Mouse (Mus musculus): ENCODE measurements around the gene Zdhhc22. TPM values are rescaled to one million over a fixed set of nuclear protein-coding genes. Genes with fewer than 3 reads are reported as not detected.

Gene Zdhhc22
- total and polyA plus RNA-seq, 3 experiments = not detected

- DNase-seq (ENCODE audit: extremely low read depth) = no peak
- Histone ChIP-seq H3K9ac (ENCODE audit: insufficient read depth, low read depth) (no peak overlapping the region), H3K36me3 (replicated peaks in 1 of 2; ENCODE audit: control insufficient read depth in 1 of 2, insufficient read depth in 1 of 2, low read length in 1 of 2) (no peaks in the 10 kb centered on the region), H3K4me3 (replicated peaks in 1 of 3; ENCODE audit: low read depth in 2 of 3, low read length in 2 of 3, poor library complexity in 1 of 3) (no peak overlapping the region), H3K79me2 (replicated peaks; ENCODE audit: control insufficient read depth, extremely low read depth, insufficient read depth, poor library complexity, severe bottlenecking) (no peaks in the 10 kb centered on the region), H3K9me3 (replicated peaks; ENCODE audit: low read length) (no peaks in the 10 kb centered on the region), H3K27ac (ENCODE audit: insufficient read depth, low read depth) (no peak overlapping the region), H3K4me2 (ENCODE audit: insufficient read depth, low read depth, poor library complexity, severe bottlenecking) (no peak overlapping the region), H3K27me3 (replicated peaks) (peaks cover 62% of the 10 kb centered on the region), H3K4me1 (ENCODE audit: control insufficient read depth in 1 of 2, insufficient read depth in 2 of 2) (peaks cover 8 to 17% of the 10 kb centered on the region in 2 experiments)
- dilution Hi-C loops (cut with MboI; ENCODE audit: extremely low pct_ligation_motif_present, extremely low pct_unique_long_range_greater_than_20kb, low sequenced_read_pairs) = no loop called here
- in situ Hi-C loops (cut with MboI; ENCODE audit: low pct_ligation_motif_present, low pct_unique_long_range_greater_than_20kb, low sequenced_read_pairs) = no loop called here
- TF ChIP-seq SIN3A (IDR thresholded peaks at IDR 0.05; ENCODE audit: low read length) (no peak), TBP (conservative IDR thresholded peaks at IDR 0.05; ENCODE audit: low read depth, low read length) (no peak), KAT2A (IDR thresholded peaks at IDR 0.05; ENCODE audit: insufficient replicate concordance, low read length) (no peak), POLR2A (IDR thresholded peaks at IDR 0.05; ENCODE audit: low read depth, low read length) (no peak)
Observed at GRCm38 (mm10) chr12:87031163-87031763, 41.0 kb upstream of the Zdhhc22 start.

- Histone ChIP-seq H3K4me2 (ENCODE audit: insufficient read depth, low read depth, poor library complexity, severe bottlenecking) (no peak overlapping the region), H3K4me3 (replicated peaks in 1 of 3; ENCODE audit: low read depth in 2 of 3, low read length in 2 of 3, poor library complexity in 1 of 3) (no peak overlapping the region), H3K36me3 (replicated peaks in 1 of 2; ENCODE audit: control insufficient read depth in 1 of 2, insufficient read depth in 1 of 2, low read length in 1 of 2) (no peaks in the 10 kb centered on the region), H3K9me3 (replicated peaks; ENCODE audit: low read length) (no peaks in the 10 kb centered on the region), H3K27me3 (replicated peaks) (peaks cover 72% of the 10 kb centered on the region), H3K27ac (ENCODE audit: insufficient read depth, low read depth) (no peak overlapping the region), H3K79me2 (replicated peaks; ENCODE audit: control insufficient read depth, extremely low read depth, insufficient read depth, poor library complexity, severe bottlenecking) (no peaks in the 10 kb centered on the region), H3K9ac (ENCODE audit: insufficient read depth, low read depth) (no peak overlapping the region), H3K4me1 (ENCODE audit: control insufficient read depth in 1 of 2, insufficient read depth in 2 of 2) (peaks cover 8 to 19% of the 10 kb centered on the region in 2 experiments)
- in situ Hi-C loops (cut with MboI; ENCODE audit: low pct_ligation_motif_present, low pct_unique_long_range_greater_than_20kb, low sequenced_read_pairs) = no loop called here
- no peak for DNase-seq (ENCODE audit: extremely low read depth)
- TF ChIP-seq POLR2AphosphoS2 (IDR thresholded peaks at IDR 0.05; ENCODE audit: low read depth, low read length) (no peak), EP300 (IDR thresholded peaks at IDR 0.05; ENCODE audit: low read length) (no peak), HCFC1 (IDR thresholded peaks at IDR 0.05; ENCODE audit: low read depth, low read length) (no peak), UBTF (IDR thresholded peaks at IDR 0.05; ENCODE audit: low read depth, low read length) (no peak), E2F4 (IDR thresholded peaks at IDR 0.05; ENCODE audit: insufficient replicate concordance, low read depth, low read length) (no peak), CHD1 (IDR thresholded peaks at IDR 0.05; ENCODE audit: low read depth, low read length) (no peak)
- dilution Hi-C loops (cut with MboI; ENCODE audit: extremely low pct_ligation_motif_present, extremely low pct_unique_long_range_greater_than_20kb, low sequenced_read_pairs) = no loop called here
Observed at GRCm38 (mm10) chr12:87029251-87029976, 39.2 kb upstream of the Zdhhc22 start.

- DNase-seq (ENCODE audit: extremely low read depth) = no peak
- Histone ChIP-seq H3K4me3 (replicated peaks in 1 of 3; ENCODE audit: low read depth in 2 of 3, low read length in 2 of 3, poor library complexity in 1 of 3) (no peak overlapping the region), H3K27me3 (replicated peaks) (peaks cover 85% of the 10 kb centered on the region), H3K79me2 (replicated peaks; ENCODE audit: control insufficient read depth, extremely low read depth, insufficient read depth, poor library complexity, severe bottlenecking) (no peaks in the 10 kb centered on the region), H3K27ac (ENCODE audit: insufficient read depth, low read depth) (no peak overlapping the region), H3K4me2 (ENCODE audit: insufficient read depth, low read depth, poor library complexity, severe bottlenecking) (no peak overlapping the region), H3K9ac (ENCODE audit: insufficient read depth, low read depth) (no peak overlapping the region), H3K36me3 (replicated peaks in 1 of 2; ENCODE audit: control insufficient read depth in 1 of 2, insufficient read depth in 1 of 2, low read length in 1 of 2) (no peaks in the 10 kb centered on the region), H3K4me1 (ENCODE audit: control insufficient read depth in 1 of 2, insufficient read depth in 2 of 2) (peaks cover 8 to 19% of the 10 kb centered on the region in 2 experiments), H3K9me3 (replicated peaks; ENCODE audit: low read length) (no peaks in the 10 kb centered on the region)
- in situ Hi-C loops (cut with MboI; ENCODE audit: low pct_ligation_motif_present, low pct_unique_long_range_greater_than_20kb, low sequenced_read_pairs) = no loop called here
- dilution Hi-C loops (cut with MboI; ENCODE audit: extremely low pct_ligation_motif_present, extremely low pct_unique_long_range_greater_than_20kb, low sequenced_read_pairs) = no loop called here
- TF ChIP-seq USF2 (conservative IDR thresholded peaks at IDR 0.05; ENCODE audit: low read depth, low read length) (no peak), KAT2A (IDR thresholded peaks at IDR 0.05; ENCODE audit: insufficient replicate concordance, low read length) (no peak), ZC3H11A (IDR thresholded peaks at IDR 0.05; ENCODE audit: low read depth, low read length) (no peak), NELFE (IDR thresholded peaks at IDR 0.05; ENCODE audit: low read depth, low read length) (no peak), GABPA (IDR thresholded peaks at IDR 0.05; ENCODE audit: insufficient replicate concordance, low read depth, low read length) (no peak), POLR2AphosphoS2 (IDR thresholded peaks at IDR 0.05; ENCODE audit: low read depth, low read length) (no peak), UBTF (IDR thresholded peaks at IDR 0.05; ENCODE audit: low read depth, low read length) (no peak), EP300 (IDR thresholded peaks at IDR 0.05; ENCODE audit: low read length) (no peak)
Observed at GRCm38 (mm10) chr12:87028068-87028467, 37.8 kb upstream of the Zdhhc22 start.
